Mouse (Mus musculus) testis, postnatal 14 days (tissue): Measurements from ENCODE around the gene Snx30.

Experiments used
- DNase-seq: peaks from one replicate; pipeline ENCODE4 v3.0.0; 2021; ENCODE audit warnings: low spot score

Snx30 gene

GRCm38 (mm10) chr4:59873240-59873639 lies 67.6 kb downstream of the Snx30 start:
- DNase-seq: no peak

- no peak for DNase-seq
Observed at GRCm38 (mm10) chr4:59873830-59874229, 68.2 kb downstream of the Snx30 start.

GRCm38 (mm10) chr4:59876570-59876969 lies 70.9 kb downstream of the Snx30 start:
- no peak for DNase-seq

- no peak for DNase-seq
Observed at GRCm38 (mm10) chr4:59877025-59877424, 71.4 kb downstream of the Snx30 start.

- DNase-seq: no peak
Observed at GRCm38 (mm10) chr4:59878595-59878994, 73.0 kb downstream of the Snx30 start.

GRCm38 (mm10) chr4:59879444-59879843 lies 73.8 kb downstream of the Snx30 start:
- DNase-seq: no peak

GRCm38 (mm10) chr4:59880725-59881124 lies 75.1 kb downstream of the Snx30 start:
- no peak for DNase-seq

GRCm38 (mm10) chr4:59881210-59881609 lies 75.6 kb downstream of the Snx30 start:
- no peak for DNase-seq

GRCm38 (mm10) chr4:59884136-59884696 lies 78.6 kb downstream of the Snx30 start:
- no peak for DNase-seq

GRCm38 (mm10) chr4:59886281-59886680 lies 80.6 kb downstream of the Snx30 start:
- DNase-seq: no peak

- no peak for DNase-seq
Observed at GRCm38 (mm10) chr4:59887011-59887410, 81.4 kb downstream of the Snx30 start.

- DNase-seq: no peak
Observed at GRCm38 (mm10) chr4:59888014-59888413, 82.4 kb downstream of the Snx30 start.

- DNase-seq: no peak
Observed at GRCm38 (mm10) chr4:59890086-59890600, 84.5 kb downstream of the Snx30 start.

- DNase-seq: no peak
Observed at GRCm38 (mm10) chr4:59891723-59892416, 86.2 kb downstream of the Snx30 start.

GRCm38 (mm10) chr4:59892731-59893130 lies 87.1 kb downstream of the Snx30 start:
- DNase-seq: no peak

GRCm38 (mm10) chr4:59894415-59894814 lies 88.8 kb downstream of the Snx30 start:
- DNase-seq: no peak

- DNase-seq: no peak
Observed at GRCm38 (mm10) chr4:59894977-59895575, 89.4 kb downstream of the Snx30 start.

- DNase-seq: no peak
Observed at GRCm38 (mm10) chr4:59896000-59896399, 90.4 kb downstream of the Snx30 start.

- no peak for DNase-seq
Observed at GRCm38 (mm10) chr4:59897814-59898520, 92.3 kb downstream of the Snx30 start.

- DNase-seq: no peak
Observed at GRCm38 (mm10) chr4:59898521-59898919, 92.9 kb downstream of the Snx30 start.

- no peak for DNase-seq
Observed at GRCm38 (mm10) chr4:59901810-59902209, 96.2 kb downstream of the Snx30 start.

- no peak for DNase-seq
Observed at GRCm38 (mm10) chr4:59902547-59902946, 96.9 kb downstream of the Snx30 start.

- no peak for DNase-seq
Observed at GRCm38 (mm10) chr4:59907092-59907491, 101.5 kb downstream of the Snx30 start.
